Mouse (Mus musculus) liver, adult 2 months (tissue): ENCODE data around the gene Cep19. TPM values are rescaled to one million over a fixed set of nuclear protein-coding genes. Genes with fewer than 3 reads are reported as not detected.

Source experiments
- DNase-seq: peaks from one replicate; pipeline ENCODE4 v3.0.0-alpha.2; 2011; ENCODE audit warnings: low read depth, low spot score; ENCODE audit errors: extremely low read depth
- H3K27ac ChIP-seq: fragments of 200-500 bp; replicated peaks from 2 replicates; pipeline ENCODE4 v1.5.1; 2012; ENCODE audit warnings: low read depth, mild to moderate bottlenecking, control low read depth, inconsistent platforms, low read length; ENCODE audit not compliant: insufficient read depth
- H3K27me3 ChIP-seq: fragments of 200-500 bp; 2 replicates; pipeline ENCODE4 v1.6.1; 2012; ENCODE audit warnings: mild to moderate bottlenecking, moderate library complexity, low read length, inconsistent platforms; ENCODE audit not compliant: control insufficient read depth, insufficient read depth
- H3K36me3 ChIP-seq: fragments of 200-500 bp; 2 replicates; pipeline ENCODE4 v1.6.1; 2012; ENCODE audit warnings: low read length, inconsistent platforms; ENCODE audit not compliant: control insufficient read depth, insufficient read depth
- H3K4me1 ChIP-seq: fragments of 200-500 bp; 2 replicates; pipeline ENCODE4 v1.6.1; 2011; ENCODE audit warnings: low read length; ENCODE audit not compliant: control insufficient read depth, insufficient read depth
- H3K4me3 ChIP-seq: fragments of 200-500 bp; 2 replicates; pipeline ENCODE4 v1.5.1; 2011; ENCODE audit warnings: low read depth, mild to moderate bottlenecking, control low read depth, low read length, moderate library complexity; ENCODE audit not compliant: insufficient read depth
- H3K79me2 ChIP-seq: fragments of 200-500 bp; 2 replicates; pipeline ENCODE4 v1.6.1; 2012; ENCODE audit warnings: inconsistent platforms, mild to moderate bottlenecking, low read length, moderate library complexity; ENCODE audit not compliant: control insufficient read depth, insufficient read depth
- H3K9ac ChIP-seq: fragments of 200-500 bp; 2 replicates; pipeline ENCODE4 v1.6.1; 2012; ENCODE audit warnings: low read depth, mild to moderate bottlenecking, control low read depth, inconsistent platforms, low read length
- CTCF ChIP-seq: fragments of 200-500 bp; IDR thresholded peaks from 2 replicates; pipeline ENCODE4 v1.5.1; 2011; ENCODE audit warnings: low read depth, low read length, control low read depth
- POLR2A ChIP-seq: fragments of 200-500 bp; IDR thresholded peaks from 2 replicates; pipeline ENCODE4 v1.6.1; 2011; ENCODE audit warnings: low read length, control low read depth; ENCODE audit not compliant: insufficient read depth; ENCODE audit errors: extremely low read depth
- WGBS: fragments of 180-500 bp; shearing (Covaris S2); methylation state at CpG from one replicate; pipeline ENCODE4 v1.1.7; 2018; 5-methylcytosine and 5-hydroxymethylcytosine counted together
- polyA plus RNA-seq: library from polyadenylated mRNA; depleted of rRNA; stranded (reverse); fragments of >200 nt; gene quantifications from 2 replicates; pipeline ENCODE4 v1.2.3, GENCODE M21; 2012
- total RNA-seq: library from RNA; depleted of rRNA; stranded (reverse); fragments of >200 nt; gene quantifications from 2 replicates; pipeline ENCODE4 v1.2.3, GENCODE M21; 2014

Gene Cep19
- total and polyA plus RNA-seq, 2 experiments: 6.5 to 7.6 TPM

GRCm38 (mm10) chr16:32115781-32116180, 16.2 kb downstream of the Cep19 start:
- no peak overlapping the region for H3K4me3 ChIP-seq
- WGBS: 47% methylated on average over 6 of the region's 6 CpGs
- H3K27ac ChIP-seq: no peak overlapping the region
- no peak for DNase-seq
- no peak overlapping the region for H3K9ac ChIP-seq
- TF ChIP-seq CTCF (no peak), POLR2A (no peak)
- no peaks in the 10 kb centered on the region for H3K36me3 ChIP-seq
- no peaks in the 10 kb centered on the region for H3K79me2 ChIP-seq
- no peaks in the 10 kb centered on the region; the same call in 1 of the 2 replicates for H3K4me1 ChIP-seq
- H3K27me3 ChIP-seq: no peaks in the 10 kb centered on the region

GRCm38 (mm10) chr16:32116186-32116585, 16.6 kb downstream of the Cep19 start:
- H3K79me2 ChIP-seq: no peaks in the 10 kb centered on the region
- H3K4me1 ChIP-seq: no peaks in the 10 kb centered on the region; the same call in 1 of the 2 replicates
- TF ChIP-seq POLR2A: no peak
- no peak for TF ChIP-seq CTCF
- H3K9ac ChIP-seq: no peak overlapping the region
- WGBS: 54% methylated on average over 5 of the region's 5 CpGs
- no peaks in the 10 kb centered on the region for H3K27me3 ChIP-seq
- no peak overlapping the region for H3K27ac ChIP-seq
- H3K36me3 ChIP-seq: no peaks in the 10 kb centered on the region
- DNase-seq: no peak
- no peak overlapping the region for H3K4me3 ChIP-seq

GRCm38 (mm10) chr16:32120454-32120853, 20.9 kb downstream of the Cep19 start:
- H3K9ac ChIP-seq: no peak overlapping the region
- 86% methylated on average over 3 of the region's 3 CpGs for WGBS
- no peak for DNase-seq
- H3K4me3 ChIP-seq: no peak overlapping the region
- H3K27me3 ChIP-seq: no peaks in the 10 kb centered on the region
- H3K4me1 ChIP-seq: no peaks in the 10 kb centered on the region
- no peaks in the 10 kb centered on the region for H3K36me3 ChIP-seq
- no peaks in the 10 kb centered on the region for H3K79me2 ChIP-seq
- H3K27ac ChIP-seq: no peak overlapping the region
- no peak for TF ChIP-seq POLR2A
- TF ChIP-seq CTCF: peak; percentile 18; the same call in 1 of the 2 replicates

GRCm38 (mm10) chr16:32124020-32124419, 24.4 kb downstream of the Cep19 start:
- H3K36me3 ChIP-seq: no peaks in the 10 kb centered on the region
- H3K9ac ChIP-seq: no peak overlapping the region
- no peaks in the 10 kb centered on the region for H3K79me2 ChIP-seq
- WGBS: 88% methylated on average over 7 of the region's 7 CpGs
- H3K4me1 ChIP-seq: 0 out of 2 replicates have a peak, but pooled peaks cover 2% of the 10 kb centered on the region
- no peak for DNase-seq
- H3K27me3 ChIP-seq: no peaks in the 10 kb centered on the region
- H3K4me3 ChIP-seq: no peak overlapping the region
- TF ChIP-seq CTCF (no peak), POLR2A (no peak)
- no peak overlapping the region for H3K27ac ChIP-seq

GRCm38 (mm10) chr16:32124444-32125335, 25.1 kb downstream of the Cep19 start:
- no peaks in the 10 kb centered on the region for H3K27me3 ChIP-seq
- 67% methylated on average over 17 of the region's 17 CpGs for WGBS
- no peaks in the 10 kb centered on the region for H3K79me2 ChIP-seq
- no peak overlapping the region for H3K9ac ChIP-seq
- no peaks in the 10 kb centered on the region for H3K36me3 ChIP-seq
- 0 out of 2 replicates have a peak, but pooled peaks cover 2% of the 10 kb centered on the region for H3K4me1 ChIP-seq
- H3K27ac ChIP-seq: peak overlapping the region; percentile 4; the same call in 1 of the 2 replicates
- no peak for TF ChIP-seq CTCF
- TF ChIP-seq POLR2A: no peak
- no peak overlapping the region for H3K4me3 ChIP-seq
- DNase-seq: no peak

GRCm38 (mm10) chr16:32125364-32125763, 25.8 kb downstream of the Cep19 start:
- WGBS: 84% methylated on average over 3 of the region's 3 CpGs
- no peak for DNase-seq

More at GRCm38 (mm10) chr16:32125364-32125763, 25.8 kb downstream of the Cep19 start:
- H3K27me3 ChIP-seq: no peaks in the 10 kb centered on the region
- H3K9ac ChIP-seq: no peak overlapping the region
- H3K27ac ChIP-seq: no peak overlapping the region
- TF ChIP-seq CTCF: no peak
- TF ChIP-seq POLR2A: no peak
- 0 out of 2 replicates have a peak, but pooled peaks cover 2% of the 10 kb centered on the region for H3K4me1 ChIP-seq
- H3K36me3 ChIP-seq: no peaks in the 10 kb centered on the region
- no peak overlapping the region for H3K4me3 ChIP-seq
- no peaks in the 10 kb centered on the region for H3K79me2 ChIP-seq
